Mouse (Mus musculus) bone marrow, adult 2 months (tissue): ENCODE data around the gene Lmntd1. TPM values are rescaled to one million over a fixed set of nuclear protein-coding genes. Genes with fewer than 3 reads are reported as not detected.

Experiments used
- H3K27ac ChIP-seq: fragments of 200-500 bp; 2 replicates; pipeline ENCODE4 v1.5.1; 2012; ENCODE audit warnings: low read depth, mild to moderate bottlenecking, control low read depth, inconsistent platforms, low read length; ENCODE audit not compliant: control insufficient read depth, poor library complexity, insufficient read depth
- H3K4me1 ChIP-seq: fragments of 200-500 bp; 2 replicates; pipeline ENCODE4 v1.6.1; 2011; ENCODE audit warnings: low read length; ENCODE audit not compliant: control insufficient read depth, insufficient read depth
- H3K4me3 ChIP-seq: fragments of 200-500 bp; replicated peaks from 2 replicates; pipeline ENCODE3; 2011; ENCODE audit warnings: mild to moderate bottlenecking, low read depth, low read length, control low read depth; ENCODE audit not compliant: control insufficient read depth
- CTCF ChIP-seq: fragments of 200-500 bp; IDR thresholded peaks from 2 replicates; pipeline ENCODE4 v1.5.1; 2011; ENCODE audit warnings: low read length, control low read depth; ENCODE audit not compliant: control insufficient read depth, insufficient read depth
- POLR2A ChIP-seq: fragments of 200-500 bp; IDR thresholded peaks from 2 replicates; pipeline ENCODE4 v1.6.1; 2011; ENCODE audit warnings: low read depth, mild to moderate bottlenecking, control low read depth, low read length, borderline replicate concordance; ENCODE audit not compliant: control insufficient read depth
- WGBS: fragments of 180-500 bp; shearing (Covaris S2); methylation state at CpG from one replicate; pipeline ENCODE4 v1.1.7; 2018; 5-methylcytosine and 5-hydroxymethylcytosine counted together
- polyA plus RNA-seq: library from polyadenylated mRNA; stranded (reverse); fragments of >200 nt; gene quantifications from 2 replicates; pipeline ENCODE4 v1.2.4, GENCODE M21; 2011; ENCODE audit warnings: low replicate concordance; ENCODE audit not compliant: missing spikeins, insufficient read depth, insufficient read length

Lmntd1 gene
- polyA plus RNA-seq, 1 experiment = not detected

DNA sequence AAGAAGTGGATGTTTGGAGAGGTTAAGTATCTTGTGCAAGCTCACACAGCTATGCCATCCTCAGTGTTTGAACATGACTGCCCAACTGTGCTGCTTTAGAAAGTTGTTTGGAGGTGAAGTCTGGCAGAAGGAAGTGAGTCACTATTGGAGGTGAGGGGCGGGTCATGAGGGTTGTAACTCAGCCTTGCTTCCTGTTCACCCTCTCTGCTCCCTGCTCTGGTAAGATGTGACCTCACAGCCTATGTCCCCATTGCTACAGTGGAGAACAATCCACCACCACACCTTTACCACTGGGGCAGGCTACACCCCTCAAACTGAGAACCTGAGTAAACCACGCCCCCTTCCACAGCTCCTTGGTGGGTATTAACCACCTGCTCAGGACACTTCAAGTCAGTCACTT, 69.3 kb downstream of the Lmntd1 start:
- no peak for TF ChIP-seq POLR2A
- no peak for TF ChIP-seq CTCF
- WGBS = 65% methylated on average over 2 of the region's 2 CpGs
- Histone ChIP-seq H3K4me1 (no peaks in the 10 kb centered on the region; the same call in 1 of the 2 replicates), H3K4me3 (no peak overlapping the region), H3K27ac (no peak overlapping the region)

DNA sequence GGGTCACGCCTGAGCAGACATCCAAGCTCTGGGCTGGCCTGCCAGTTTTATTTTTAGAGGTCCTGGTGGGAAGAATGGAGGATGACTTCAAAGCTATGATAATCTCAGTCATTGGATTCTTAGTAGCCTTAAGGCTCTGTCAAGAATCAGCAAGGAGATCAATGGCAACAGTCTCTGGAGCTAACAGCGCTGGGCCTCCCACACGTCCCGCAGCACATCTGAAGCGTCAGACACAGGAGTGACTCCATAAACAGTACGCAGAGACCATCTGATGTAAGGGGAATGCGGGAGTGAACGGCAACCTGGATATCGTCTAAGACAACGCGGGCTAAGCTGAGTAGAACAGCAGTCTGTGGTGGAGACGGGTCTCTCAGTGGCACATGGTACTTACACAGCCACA, 69.8 kb downstream of the Lmntd1 start:
- Histone ChIP-seq H3K27ac (no peak overlapping the region), H3K4me1 (no peaks in the 10 kb centered on the region; the same call in 1 of the 2 replicates), H3K4me3 (no peak overlapping the region)
- WGBS = 90% methylated on average over 12 of the region's 12 CpGs
- TF ChIP-seq POLR2A (no peak), CTCF (no peak)

DNA sequence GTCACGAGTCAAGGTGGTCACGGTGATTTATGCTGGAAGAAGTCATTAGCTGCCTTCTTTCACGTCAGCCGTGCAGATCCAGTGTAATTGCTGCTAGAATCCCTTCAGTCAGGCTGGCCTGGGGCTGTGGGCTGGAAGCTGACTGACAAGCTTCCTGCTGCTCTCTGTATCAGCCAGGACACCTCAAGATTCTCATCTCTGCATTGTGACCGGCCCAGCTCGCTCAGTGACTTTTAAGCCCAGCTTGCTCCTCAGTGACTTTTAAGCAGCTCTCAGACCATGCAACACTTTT, 74.6 kb downstream of the Lmntd1 start:
- H3K27ac ChIP-seq = no peak overlapping the region
- H3K4me1 ChIP-seq = no peaks in the 10 kb centered on the region; the same call in 1 of the 2 replicates
- 81% methylated on average over 6 of the region's 6 CpGs for WGBS
- no peak overlapping the region for H3K4me3 ChIP-seq
- no peak for TF ChIP-seq POLR2A
- no peak for TF ChIP-seq CTCF

DNA sequence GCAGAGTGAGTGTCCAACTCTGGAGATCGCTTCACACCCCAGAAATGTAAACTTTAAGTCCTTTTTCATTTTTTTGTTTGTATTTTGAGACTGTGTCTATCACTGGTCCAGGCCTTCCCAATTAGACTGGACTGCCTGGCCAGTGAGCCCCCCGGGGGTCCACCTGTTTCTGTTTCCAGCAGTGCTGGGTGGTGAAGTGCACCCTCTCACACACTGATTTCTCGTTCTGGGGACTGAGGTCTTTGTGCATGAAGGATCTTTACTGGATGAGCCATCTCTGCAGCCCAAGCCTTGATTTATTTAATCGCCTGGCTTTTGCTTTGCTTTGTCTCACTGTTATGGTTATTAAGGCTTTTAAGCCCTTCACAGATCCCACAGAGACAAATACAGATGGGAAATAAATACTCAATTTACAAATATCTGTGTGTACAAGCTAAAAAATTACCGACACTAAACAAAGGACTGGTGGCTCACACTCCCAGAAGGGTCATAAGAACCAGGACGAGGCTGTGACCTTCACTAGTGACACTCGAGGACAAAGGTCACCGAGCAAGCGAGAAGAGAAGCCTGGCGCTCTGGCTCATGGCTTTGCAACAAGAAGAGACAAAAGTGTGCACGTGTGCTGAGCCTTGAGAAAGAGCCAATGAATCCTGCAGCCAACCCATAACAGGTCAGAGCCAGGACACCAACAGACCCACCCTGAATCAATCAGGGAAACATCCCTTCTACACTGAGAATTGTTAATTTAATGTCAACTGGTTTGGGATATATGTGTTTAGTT, 75.1 kb downstream of the Lmntd1 start:
- Histone ChIP-seq H3K4me1 (no peaks in the 10 kb centered on the region; the same call in 1 of the 2 replicates), H3K27ac (no peak overlapping the region), H3K4me3 (no peak overlapping the region)
- TF ChIP-seq POLR2A (no peak), CTCF (no peak)
- 82% methylated on average over 11 of the region's 11 CpGs for WGBS

DNA sequence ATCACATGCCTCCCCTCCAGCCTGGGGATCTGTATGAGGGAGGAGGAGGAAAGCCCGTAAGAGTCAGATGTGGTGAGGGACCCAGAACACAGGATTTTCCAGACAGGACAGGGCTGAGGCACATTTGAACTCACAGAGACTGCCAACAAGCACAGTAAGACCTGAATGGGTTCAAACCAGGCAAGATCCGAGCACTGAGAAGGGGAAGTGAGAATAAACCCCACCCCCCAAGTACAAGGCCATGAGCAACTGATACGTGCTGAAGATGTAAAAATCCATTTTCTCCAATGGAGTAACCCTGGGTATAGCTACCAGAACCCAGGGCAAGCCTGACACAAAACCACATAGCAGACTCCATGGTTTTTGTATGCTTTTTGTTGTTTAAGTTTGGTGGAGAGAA, 83.7 kb downstream of the Lmntd1 start:
- WGBS = 36% methylated on average over 3 of the region's 3 CpGs
- Histone ChIP-seq H3K27ac (no peak overlapping the region), H3K4me3 (no peak overlapping the region), H3K4me1 (peaks cover 1% of the 10 kb centered on the region)
- TF ChIP-seq POLR2A (no peak), CTCF (no peak)

DNA sequence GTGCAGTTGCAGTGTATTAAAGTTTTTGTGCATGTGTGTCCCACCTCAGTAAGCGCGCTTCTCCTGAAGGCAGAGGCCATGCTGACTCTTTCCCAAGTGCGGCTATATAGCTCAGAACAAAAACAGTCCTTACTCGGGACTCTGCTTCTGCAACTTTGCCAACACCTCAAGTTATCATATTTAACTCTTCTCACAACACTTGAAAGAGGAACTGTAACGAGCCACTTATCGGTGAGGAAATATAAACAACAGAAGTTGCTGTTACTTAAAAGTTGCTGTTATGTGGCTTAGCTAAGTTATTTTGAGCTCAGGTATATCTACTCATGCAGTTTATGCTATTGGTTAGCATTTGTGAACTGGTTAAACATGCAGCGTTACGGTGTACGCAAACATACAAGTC, 90.8 kb downstream of the Lmntd1 start:
- TF ChIP-seq POLR2A (no peak), CTCF (no peak)
- WGBS = 60% methylated on average over 9 of the region's 9 CpGs
- no peak overlapping the region for H3K4me3 ChIP-seq
- no peaks in the 10 kb centered on the region; the same call in 1 of the 2 replicates for H3K4me1 ChIP-seq
- H3K27ac ChIP-seq = no peak overlapping the region; the same call in 1 of the 2 replicates

DNA sequence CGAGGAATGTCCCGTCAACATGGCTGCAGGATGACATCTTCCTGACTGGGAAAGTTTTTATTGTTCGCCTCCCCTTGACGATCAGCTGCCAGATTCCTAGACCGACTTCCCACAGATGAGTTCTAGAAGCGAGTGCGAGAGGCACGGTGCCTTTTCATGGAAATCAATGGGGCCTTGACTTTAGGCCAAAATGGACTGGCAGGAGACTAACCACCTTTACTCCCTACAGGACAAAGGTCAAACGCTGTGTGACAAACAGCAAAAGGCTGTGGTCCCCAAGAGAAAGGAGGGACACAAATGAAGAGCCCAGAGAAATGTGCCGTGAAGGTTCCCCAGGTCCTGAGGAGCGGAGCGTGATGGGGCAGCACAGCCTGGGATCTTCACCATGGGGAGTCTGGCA, 91.5 kb downstream of the Lmntd1 start:
- H3K4me1 ChIP-seq = no peaks in the 10 kb centered on the region; the same call in 1 of the 2 replicates
- H3K4me3 ChIP-seq = no peak overlapping the region
- H3K27ac ChIP-seq = no peak overlapping the region
- TF ChIP-seq CTCF (no peak), POLR2A (no peak)
- WGBS = 88% methylated on average over 12 of the region's 12 CpGs

DNA sequence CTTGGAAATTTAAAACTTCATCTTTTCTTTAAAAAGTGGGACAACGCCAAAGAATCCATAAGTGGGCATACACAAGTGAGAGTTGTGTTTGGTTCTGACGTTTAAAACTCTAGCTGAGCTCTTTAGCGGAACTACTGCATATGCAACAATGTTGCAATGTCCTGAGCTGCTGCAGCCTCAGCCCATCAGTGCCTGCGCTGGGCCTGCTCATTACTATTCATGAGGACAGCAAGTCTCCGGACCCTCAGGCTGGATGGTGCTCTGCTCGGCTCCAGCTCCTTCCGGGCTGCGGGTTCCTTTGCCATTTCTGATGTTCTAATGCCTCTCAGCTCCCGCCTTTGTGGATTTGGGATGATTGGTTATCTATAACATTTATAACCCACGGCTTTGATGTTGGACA, 97.1 kb downstream of the Lmntd1 start:
- WGBS = 51% methylated on average over 10 of the region's 10 CpGs
- Histone ChIP-seq H3K27ac (no peak overlapping the region), H3K4me1 (peaks cover 3% of the 10 kb centered on the region; the same call in 1 of the 2 replicates), H3K4me3 (no peak overlapping the region)
- TF ChIP-seq CTCF (no peak), POLR2A (no peak)

DNA sequence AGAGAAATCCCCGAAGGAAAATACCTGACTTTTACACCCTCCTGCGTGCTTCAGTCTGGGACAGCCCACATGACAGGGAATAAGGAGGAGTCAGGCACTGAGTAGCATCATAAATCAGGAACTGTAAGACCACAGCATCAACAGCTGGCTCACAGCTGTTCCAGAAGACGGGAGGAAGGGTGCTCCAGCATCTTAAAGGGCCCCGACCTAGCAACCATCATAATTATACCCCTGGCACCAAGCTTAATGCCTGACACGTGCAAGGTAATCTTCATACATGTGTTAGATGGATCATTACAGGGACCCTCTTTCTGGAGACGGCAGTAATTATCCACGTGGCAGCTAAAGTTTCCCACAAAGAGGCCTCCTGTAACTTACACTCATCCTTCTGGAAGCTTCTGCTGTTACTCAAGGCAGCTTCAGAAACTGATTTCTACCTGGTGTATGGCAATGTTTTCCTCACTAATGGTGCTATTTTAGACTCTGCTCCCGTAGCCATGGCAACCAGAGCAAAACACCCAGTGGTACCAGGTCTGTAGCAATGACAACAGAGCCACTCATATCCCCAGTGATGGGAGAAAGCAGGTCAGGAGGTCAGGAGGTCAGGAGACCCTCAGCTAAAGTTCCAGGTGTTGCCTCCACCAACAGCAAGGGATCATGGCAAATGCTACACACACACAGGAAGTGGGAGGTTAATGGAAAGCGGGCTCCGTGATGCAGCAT, 98.1 kb downstream of the Lmntd1 start:
- Histone ChIP-seq H3K27ac (no peak overlapping the region), H3K4me1 (peaks cover 3% of the 10 kb centered on the region; the same call in 1 of the 2 replicates), H3K4me3 (no peak overlapping the region)
- WGBS = 69% methylated on average over 10 of the region's 10 CpGs
- no peak for TF ChIP-seq CTCF
- no peak for TF ChIP-seq POLR2A
